In genomic region chr12:107547194-107547885, GRCm38 (mm10) we compare ENCODE assay signal across 16 mouse cellular contexts. TPM values are rescaled to one million over a fixed set of nuclear protein-coding genes. Genes with fewer than 3 reads are reported as not detected.
DNase-seq lines count a peak whose midpoint lies in the region; ATAC-seq and TF ChIP-seq lines count a peak whose summit lies in the region.
"Had no signal": no experiment of that assay in that cellular context is flagged by ENCODE, and none has a peak within 500 bp of the region (broad histone marks: within the 10 kb centered on the region; RNA-seq: fewer than 3 reads in every experiment).

No protein-coding gene starts in this region.

- no peaks in the 10 kb centered on the region for H3K27me3 ChIP-seq in forebrain, embryonic 10.5 days (ENCODE audit: poor library complexity, severe bottlenecking)
- H3K27me3 ChIP-seq in forebrain, embryonic 12.5 days, result no peaks in the 10 kb centered on the region
- no peaks in the 10 kb centered on the region for H3K27me3 ChIP-seq in intestine, embryonic 14.5 days (replicated peaks; ENCODE audit: control insufficient read depth, insufficient read depth, low read length)
- H3K27me3 ChIP-seq in intestine, postnatal 0 days (replicated peaks; ENCODE audit: control insufficient read depth, insufficient read depth, low read length), result no peaks in the 10 kb centered on the region
- no peaks in the 10 kb centered on the region for H3K27me3 ChIP-seq in midbrain, embryonic 14.5 days (ENCODE audit: control insufficient read depth, insufficient read depth, low read length)
- H3K27me3 ChIP-seq in midbrain, embryonic 13.5 days, result no peaks in the 10 kb centered on the region
- H3K27me3 ChIP-seq in stomach, embryonic 16.5 days (ENCODE audit: control insufficient read depth, insufficient read depth, low read length), result no peaks in the 10 kb centered on the region
- H3K27me3 ChIP-seq: heart, embryonic 15.5 days; neural tube, embryonic 13.5 days; Patski had no signal

- H3K4me3 ChIP-seq in forebrain, embryonic 10.5 days, result no peak overlapping the region
- no peak overlapping the region for H3K4me3 ChIP-seq in forebrain, embryonic 12.5 days (replicated peaks)
- H3K4me3 ChIP-seq in intestine, embryonic 14.5 days (ENCODE audit: low read depth, low read length), result no peak overlapping the region
- no peak overlapping the region for H3K4me3 ChIP-seq in intestine, postnatal 0 days (ENCODE audit: low read depth, low read length)
- no peak overlapping the region for H3K4me3 ChIP-seq in midbrain, embryonic 14.5 days (replicated peaks; ENCODE audit: low read depth, low read length)
- no peak overlapping the region for H3K4me3 ChIP-seq in midbrain, embryonic 13.5 days (replicated peaks)
- no peak overlapping the region for H3K4me3 ChIP-seq in stomach, embryonic 16.5 days (replicated peaks; ENCODE audit: low read length)
- H3K4me3 ChIP-seq: heart, embryonic 15.5 days; neural tube, embryonic 13.5 days had no signal

- DNase-seq in forebrain, embryonic 10.5 days (ENCODE audit: extremely low spot score, low spot score), result no peak
- no peak for DNase-seq in intestine, embryonic 14.5 days (ENCODE audit: low spot score)
- peak; percentile 23 for DNase-seq in midbrain, embryonic 14.5 days
- no peak for DNase-seq in right cerebral cortex, adult 2 months (ENCODE audit: low spot score in 2 of 2)
- DNase-seq: B cell, adult 2 months; cerebellum, adult 11 months had no signal

- H3K27ac ChIP-seq in forebrain, embryonic 10.5 days, result 0 out of 2 replicates have a peak overlapping the region, but pooled peaks have one; percentile 4
- H3K27ac ChIP-seq in forebrain, embryonic 12.5 days, result no peak overlapping the region
- H3K27ac ChIP-seq in intestine, embryonic 14.5 days (ENCODE audit: low read depth), result peak overlapping the region; percentile 70
- H3K27ac ChIP-seq in intestine, postnatal 0 days (ENCODE audit: low read depth, low read length), result no peak overlapping the region
- H3K27ac ChIP-seq in midbrain, embryonic 14.5 days (replicated peaks; ENCODE audit: low read depth, low read length), result no peak overlapping the region
- H3K27ac ChIP-seq in midbrain, embryonic 13.5 days, result no peak overlapping the region
- H3K27ac ChIP-seq in stomach, embryonic 16.5 days (ENCODE audit: low read length), result peak overlapping the region; percentile 67
- H3K27ac ChIP-seq: heart, embryonic 15.5 days; macrophage; neural tube, embryonic 13.5 days had no signal

- H3K4me1 ChIP-seq in forebrain, embryonic 10.5 days, result peaks cover 15% of the 10 kb centered on the region
- no peaks in the 10 kb centered on the region for H3K4me1 ChIP-seq in forebrain, embryonic 12.5 days
- H3K4me1 ChIP-seq in intestine, embryonic 14.5 days (replicated peaks; ENCODE audit: control insufficient read depth, insufficient read depth, low read length), result peaks cover 16% of the 10 kb centered on the region
- H3K4me1 ChIP-seq in intestine, postnatal 0 days (replicated peaks; ENCODE audit: control insufficient read depth, insufficient read depth, low read length), result no peaks in the 10 kb centered on the region
- no peaks in the 10 kb centered on the region for H3K4me1 ChIP-seq in midbrain, embryonic 14.5 days (ENCODE audit: control insufficient read depth, insufficient read depth, low read length)
- H3K4me1 ChIP-seq in midbrain, embryonic 13.5 days (replicated peaks), result peaks cover 8% of the 10 kb centered on the region; the same call in 1 of the 2 replicates
- H3K4me1 ChIP-seq in stomach, embryonic 16.5 days (ENCODE audit: control insufficient read depth, insufficient read depth, low read length), result peaks cover 11% of the 10 kb centered on the region; the same call in 1 of the 2 replicates
- H3K4me1 ChIP-seq: heart, embryonic 15.5 days had no signal

- H3K9me3 ChIP-seq in forebrain, embryonic 10.5 days, result no peaks in the 10 kb centered on the region
- no peaks in the 10 kb centered on the region for H3K9me3 ChIP-seq in forebrain, embryonic 12.5 days
- no peaks in the 10 kb centered on the region for H3K9me3 ChIP-seq in intestine, embryonic 14.5 days (ENCODE audit: control insufficient read depth, low read length)
- no peaks in the 10 kb centered on the region for H3K9me3 ChIP-seq in intestine, postnatal 0 days (ENCODE audit: control insufficient read depth)
- H3K9me3 ChIP-seq in midbrain, embryonic 14.5 days (ENCODE audit: control insufficient read depth, low read length), result no peaks in the 10 kb centered on the region
- H3K9me3 ChIP-seq in midbrain, embryonic 13.5 days, result no peaks in the 10 kb centered on the region
- H3K9me3 ChIP-seq in stomach, embryonic 16.5 days (replicated peaks; ENCODE audit: control insufficient read depth, low read length), result no peaks in the 10 kb centered on the region
- H3K9me3 ChIP-seq: heart, embryonic 15.5 days; neural tube, embryonic 13.5 days had no signal

- no peak overlapping the region for H3K9ac ChIP-seq in forebrain, embryonic 12.5 days
- H3K9ac ChIP-seq in intestine, embryonic 14.5 days (ENCODE audit: low read length), result no peak overlapping the region
- H3K9ac ChIP-seq in intestine, postnatal 0 days (ENCODE audit: low read depth, low read length), result no peak overlapping the region
- H3K9ac ChIP-seq in midbrain, embryonic 14.5 days (replicated peaks; ENCODE audit: low read length), result no peak overlapping the region
- H3K9ac ChIP-seq in midbrain, embryonic 13.5 days (replicated peaks), result no peak overlapping the region
- H3K9ac ChIP-seq in stomach, embryonic 16.5 days (ENCODE audit: low read length), result no peak overlapping the region
- H3K9ac ChIP-seq: heart, embryonic 15.5 days; neural tube, embryonic 13.5 days had no signal

- no peak overlapping the region for H3K4me2 ChIP-seq in forebrain, embryonic 12.5 days
- no peak overlapping the region for H3K4me2 ChIP-seq in intestine, embryonic 14.5 days (ENCODE audit: low read length)
- no peak overlapping the region for H3K4me2 ChIP-seq in intestine, postnatal 0 days (replicated peaks; ENCODE audit: low read depth)
- H3K4me2 ChIP-seq in midbrain, embryonic 14.5 days (ENCODE audit: low read length), result no peak overlapping the region
- no peak overlapping the region for H3K4me2 ChIP-seq in midbrain, embryonic 13.5 days (replicated peaks)
- H3K4me2 ChIP-seq in stomach, embryonic 16.5 days (ENCODE audit: low read depth, low read length), result no peak overlapping the region
- H3K4me2 ChIP-seq: heart, embryonic 15.5 days; neural tube, embryonic 13.5 days had no signal

- no peak for ATAC-seq in forebrain, embryonic 12.5 days (ENCODE audit: low FRiP score)
- ATAC-seq in intestine, embryonic 14.5 days (replicated peaks; ENCODE audit: low FRiP score, low TSS enrichment, low read depth), result no peak
- ATAC-seq in intestine, postnatal 0 days, result no peak
- ATAC-seq in midbrain, embryonic 14.5 days (ENCODE audit: low FRiP score, low TSS enrichment), result no peak
- no peak for ATAC-seq in midbrain, embryonic 13.5 days
- ATAC-seq in stomach, embryonic 16.5 days (ENCODE audit: insufficient read depth, low FRiP score), result no peak
- ATAC-seq: Patski had no signal

- 68% methylated on average over 5 of the region's 5 CpGs for WGBS in forebrain, embryonic 10.5 days
- WGBS in forebrain, embryonic 12.5 days, result 54% methylated on average over 5 of the region's 5 CpGs
- 38% methylated on average over 5 of the region's 5 CpGs for WGBS in intestine, embryonic 14.5 days
- WGBS in intestine, postnatal 0 days, result 62% methylated on average over 5 of the region's 5 CpGs
- 45% methylated on average over 5 of the region's 5 CpGs for WGBS in midbrain, embryonic 14.5 days
- WGBS in midbrain, embryonic 13.5 days, result 45% methylated on average over 5 of the region's 5 CpGs
- WGBS in stomach, embryonic 16.5 days, result 37% methylated on average over 5 of the region's 5 CpGs

- TF ChIP-seq CTCF in intestine, postnatal 0 days (IDR thresholded peaks at IDR 0.05; ENCODE audit: low read depth), result no peak

- no peaks in the 10 kb centered on the region for H3K36me3 ChIP-seq in forebrain, embryonic 10.5 days (replicated peaks)
- no peaks in the 10 kb centered on the region for H3K36me3 ChIP-seq in forebrain, embryonic 12.5 days (replicated peaks)
- no peaks in the 10 kb centered on the region for H3K36me3 ChIP-seq in intestine, embryonic 14.5 days (ENCODE audit: control insufficient read depth, insufficient read depth, low read length)
- H3K36me3 ChIP-seq in intestine, postnatal 0 days (ENCODE audit: control insufficient read depth, insufficient read depth), result no peaks in the 10 kb centered on the region
- H3K36me3 ChIP-seq in midbrain, embryonic 14.5 days (ENCODE audit: control insufficient read depth, insufficient read depth, low read length), result no peaks in the 10 kb centered on the region
- H3K36me3 ChIP-seq in midbrain, embryonic 13.5 days, result no peaks in the 10 kb centered on the region
- H3K36me3 ChIP-seq in stomach, embryonic 16.5 days (ENCODE audit: control insufficient read depth, insufficient read depth, low read length), result no peaks in the 10 kb centered on the region
- H3K36me3 ChIP-seq: heart, embryonic 15.5 days; neural tube, embryonic 13.5 days had no signal

RNA-seq across cellular contexts. Expression of gene 3110018I06Rik, which starts 58.9 kb away (rescaled TPM):
- not detected in 2 replicates for polyA plus RNA-seq in forebrain, embryonic 10.5 days (2016; fragmentation: Nextera tagmentation; extraction: Ambion mirVana)
- polyA plus RNA-seq in forebrain, embryonic 12.5 days (2016; fragmentation: Nextera tagmentation; extraction: Ambion mirVana), result not detected in 2 replicates
- polyA plus RNA-seq in intestine, embryonic 14.5 days (2014; fragmentation: Nextera tagmentation; extraction: Ambion mirVana), result not detected in 2 replicates
- polyA plus RNA-seq in intestine, postnatal 0 days (2015; fragmentation: Nextera tagmentation; extraction: Ambion mirVana), result not detected in 2 replicates
- not detected in 2 replicates for polyA plus RNA-seq in midbrain, embryonic 14.5 days (2014; fragmentation: Nextera tagmentation; extraction: Ambion mirVana)
- not detected in 2 replicates for polyA plus RNA-seq in midbrain, embryonic 13.5 days (2015; fragmentation: Nextera tagmentation; extraction: Ambion mirVana)
- polyA plus RNA-seq in stomach, embryonic 16.5 days (2015; fragmentation: Nextera tagmentation; extraction: Ambion mirVana), result not detected in 2 replicates
- polyA plus RNA-seq: frontal cortex, adult 2 months; heart, embryonic 15.5 days; macrophage; neural tube, embryonic 13.5 days; Patski; thymus, postnatal 0 days had no signal

Comparison
In these comparisons a context has a peak if more than half of its experiments do, and no peak if none do; other contexts are left out.
1. H3K27ac ChIP-seq: peak in forebrain, embryonic 10.5 days (single experiment), intestine, embryonic 14.5 days (single experiment) and stomach, embryonic 16.5 days (single experiment); none in forebrain, embryonic 12.5 days (single experiment), intestine, postnatal 0 days (single experiment), midbrain, embryonic 14.5 days (single experiment) and midbrain, embryonic 13.5 days (single experiment).